Mouse (Mus musculus) heart, adult 9 months (tissue): ENCODE measurements around the gene Cdc42bpg.
A peak's percentile ranks its signal among the peaks of the same experiment; 100 is the strongest.

ENCODE experiments used
- DNase-seq, 2 experiments: peaks; one replicate each; pipeline ENCODE4 v3.0.0; 2022; ENCODE audit warnings: low spot score in 2 of 2

Cdc42bpg gene

DNA sequence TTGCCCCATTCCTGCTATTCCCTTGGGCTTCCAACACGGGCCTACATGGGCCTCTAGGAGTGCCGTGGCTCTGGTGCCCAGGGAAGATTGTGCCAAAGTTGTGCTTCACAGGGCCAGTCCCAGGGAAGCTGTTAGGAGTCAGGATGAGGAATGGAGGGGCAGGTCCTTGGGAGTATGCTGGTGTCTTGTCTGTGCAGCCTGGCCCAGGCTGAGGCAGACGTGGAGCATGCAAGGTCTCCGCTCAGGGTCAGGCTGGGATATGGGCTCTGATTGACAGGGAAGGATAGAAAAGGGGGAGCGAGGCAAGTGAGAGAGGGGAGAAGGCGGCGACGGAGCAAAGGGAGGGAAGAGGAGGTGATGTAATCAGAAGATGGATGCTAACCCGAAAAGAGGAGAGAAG is 18.5 kb downstream of the Cdc42bpg start:
- DNase-seq, result no peak

DNA sequence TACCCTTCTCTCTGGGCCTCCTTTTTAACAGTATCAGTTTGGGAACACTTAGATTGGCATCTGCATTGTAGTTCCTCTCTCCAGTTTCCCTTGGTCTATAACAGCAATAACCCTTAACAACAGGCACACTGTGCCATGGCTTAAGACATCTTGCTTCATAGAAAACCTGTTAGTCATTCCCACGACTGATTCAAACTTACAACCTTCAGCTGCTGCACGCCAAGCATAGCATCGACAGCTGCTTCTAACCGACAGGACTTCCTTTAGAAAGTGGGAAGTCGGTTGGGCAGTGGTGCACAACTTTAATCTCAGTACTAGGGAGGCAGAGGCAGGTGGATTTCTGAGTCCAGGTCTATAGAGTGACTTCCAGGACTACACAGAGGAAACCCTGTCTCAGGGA is 24.9 kb downstream of the Cdc42bpg start:
- DNase-seq, result no peak

DNA sequence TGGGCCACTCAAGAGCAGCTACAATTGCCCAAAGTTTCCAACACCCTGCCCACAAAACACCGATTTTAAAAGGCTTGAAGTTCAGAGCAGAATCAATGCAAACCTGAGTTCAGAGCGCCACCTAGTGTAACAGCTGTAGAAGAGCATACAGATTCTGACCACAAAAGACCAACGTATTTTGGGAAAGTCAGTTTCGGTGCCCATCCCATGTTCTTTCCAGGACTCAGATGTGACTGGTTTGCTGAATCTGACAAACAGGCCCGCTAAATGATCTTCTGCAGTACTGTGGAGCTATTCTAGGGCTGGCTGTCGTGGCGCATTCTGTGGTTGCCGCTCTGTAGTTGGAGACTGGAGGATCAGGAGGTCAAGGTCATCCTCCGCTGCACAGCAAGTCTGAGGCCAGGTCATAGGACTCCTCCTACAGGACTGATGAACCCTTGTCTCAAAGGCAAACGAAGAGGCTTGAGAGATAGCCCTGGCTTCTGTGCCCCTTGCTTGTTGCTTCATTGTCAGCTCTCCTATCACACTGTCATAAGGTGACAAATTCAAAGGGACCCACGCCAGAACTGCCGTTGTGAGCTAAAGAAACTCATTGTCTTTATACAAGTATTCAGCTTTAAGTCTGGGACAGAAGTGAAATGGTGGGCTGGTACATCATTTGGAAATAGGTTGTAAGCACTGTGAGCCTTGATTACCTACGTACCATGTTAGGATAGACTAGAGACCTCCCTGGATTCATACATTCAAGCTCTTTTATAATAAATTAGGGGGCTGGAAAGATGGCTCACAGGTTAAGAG is 25.7 kb downstream of the Cdc42bpg start:
- peak in 1 of 2 experiments; percentile 62 for DNase-seq

DNA sequence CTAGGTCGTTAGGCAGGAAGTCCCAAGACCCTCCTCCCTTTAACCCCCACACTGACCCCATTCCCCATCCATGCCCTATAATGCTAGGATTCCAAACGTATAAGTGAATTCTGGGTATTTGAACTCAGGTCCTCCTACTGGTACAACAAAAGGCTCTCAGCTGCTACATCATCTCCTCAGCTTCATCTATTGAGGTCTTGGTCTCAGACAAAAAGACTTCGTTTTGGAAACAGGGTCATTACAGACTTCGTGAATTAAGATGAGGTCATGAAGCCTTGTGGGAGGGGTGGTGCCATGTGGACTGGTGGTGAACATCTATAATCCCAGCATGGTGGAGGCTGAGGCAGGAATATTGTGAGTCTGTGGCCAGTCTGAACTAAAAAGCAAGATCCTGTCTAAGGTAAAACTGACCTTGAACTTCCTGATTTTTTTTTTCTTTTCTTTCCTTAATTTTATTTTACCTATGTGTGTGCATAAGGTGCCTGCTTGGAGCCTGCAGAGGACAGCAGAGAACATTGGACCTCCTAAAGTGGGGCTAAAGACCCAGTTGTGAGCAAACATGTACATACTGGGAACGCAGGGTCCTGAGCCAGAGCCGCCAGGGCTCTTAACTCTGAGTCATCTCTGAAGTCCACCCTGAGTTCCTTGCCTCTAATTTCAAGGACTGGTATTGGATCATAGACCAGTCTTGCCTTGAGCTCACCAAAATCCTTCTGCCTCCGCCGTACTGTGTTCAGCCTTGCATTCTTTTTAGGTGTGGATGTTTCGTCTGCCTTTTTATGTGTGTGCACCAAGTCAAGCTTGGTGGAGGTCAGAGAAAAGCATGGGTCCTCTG is 27.7 kb downstream of the Cdc42bpg start:
- DNase-seq, result no peak

DNA sequence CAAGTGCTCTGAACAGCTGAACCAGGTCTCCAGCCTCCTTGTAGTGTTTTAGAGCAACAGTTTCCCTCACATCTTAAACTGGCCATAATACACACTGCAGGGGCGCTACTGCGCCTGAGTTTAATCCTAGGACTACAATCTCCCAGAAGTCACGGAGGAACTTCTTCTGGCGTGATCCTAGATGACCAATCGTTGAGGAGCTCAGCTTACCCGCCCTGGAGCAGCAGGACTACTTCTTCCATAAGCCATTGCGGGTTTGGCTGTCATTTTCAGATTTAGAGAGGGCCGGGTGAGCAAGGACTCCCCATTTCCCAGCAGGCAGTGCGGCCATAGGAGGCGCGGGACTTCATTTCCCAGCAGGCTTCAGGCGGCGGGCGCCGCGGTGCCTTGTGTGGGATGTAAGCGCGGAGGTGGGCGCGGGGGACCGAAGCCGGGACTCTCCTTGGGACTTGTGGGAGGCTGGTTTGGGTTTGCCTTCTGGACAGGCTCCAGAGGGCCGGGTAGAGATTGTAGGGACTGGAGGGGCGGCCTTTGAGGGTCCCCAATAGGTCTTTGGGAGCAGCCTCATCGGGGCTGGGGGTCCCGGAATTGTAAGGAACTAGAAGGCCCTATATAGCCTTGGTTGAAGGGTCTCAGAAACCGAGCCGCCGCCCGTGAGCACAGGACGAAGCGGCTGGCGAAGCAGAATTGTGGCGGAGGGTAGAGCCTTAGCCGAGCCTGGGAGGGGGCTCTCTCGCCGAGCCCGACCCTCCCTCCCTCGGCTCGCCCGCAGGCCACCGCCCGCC is 28.6 kb downstream of the Cdc42bpg start, which contains the start of gene Men1:
Men1 (plus strand) TSS at position 307 of the 785 bp plus-strand sequence.
- peak; percentile 97 to 98 for DNase-seq

DNA sequence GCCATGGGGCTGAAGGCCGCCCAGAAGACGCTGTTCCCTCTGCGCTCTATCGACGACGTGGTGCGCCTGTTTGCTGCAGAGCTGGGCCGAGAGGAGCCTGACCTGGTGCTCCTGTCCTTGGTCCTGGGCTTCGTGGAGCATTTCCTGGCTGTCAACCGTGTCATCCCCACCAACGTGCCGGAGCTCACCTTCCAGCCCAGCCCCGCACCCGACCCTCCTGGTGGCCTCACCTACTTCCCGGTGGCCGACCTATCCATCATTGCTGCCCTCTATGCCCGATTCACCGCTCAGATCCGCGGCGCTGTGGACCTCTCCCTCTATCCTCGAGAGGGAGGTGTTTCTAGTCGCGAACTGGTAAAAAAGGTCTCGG is 29.2 kb downstream of the Cdc42bpg start:
- DNase-seq, result no peak

DNA sequence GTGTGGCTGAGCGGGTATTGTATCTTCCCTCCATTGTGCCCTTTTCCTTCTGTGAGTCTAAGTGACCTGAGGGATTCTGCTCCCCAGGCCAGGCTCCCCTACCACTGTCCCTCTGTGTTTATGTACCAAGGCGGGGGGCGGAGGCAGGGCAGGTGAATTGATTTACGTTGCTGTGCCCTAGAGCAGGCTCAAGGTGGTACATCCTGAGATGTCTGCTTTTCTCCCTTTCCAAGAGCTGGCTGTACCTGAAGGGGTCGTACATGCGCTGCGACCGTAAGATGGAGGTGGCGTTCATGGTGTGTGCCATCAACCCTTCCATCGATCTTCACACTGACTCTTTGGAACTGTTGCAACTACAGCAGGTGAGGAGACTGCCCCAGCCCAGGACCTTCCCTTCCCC is 30.7 kb downstream of the Cdc42bpg start:
- no peak for DNase-seq

DNA sequence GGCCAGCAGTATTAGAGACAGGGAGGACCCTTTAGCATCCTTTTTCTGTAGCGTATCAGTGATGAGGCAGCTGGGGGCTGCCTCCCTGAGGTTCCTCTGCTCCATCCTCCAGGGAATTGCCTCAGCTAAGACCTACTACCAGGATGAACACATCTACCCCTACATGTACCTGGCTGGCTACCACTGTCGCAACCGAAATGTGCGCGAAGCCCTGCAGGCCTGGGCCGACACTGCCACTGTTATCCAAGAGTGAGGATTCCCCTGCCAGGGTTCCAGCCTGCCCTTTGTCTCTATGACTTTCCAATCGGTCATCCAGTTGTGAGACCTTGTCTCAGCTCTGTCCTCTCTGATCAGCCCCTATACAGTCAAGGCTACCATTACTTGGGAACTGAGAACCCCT is 31.9 kb downstream of the Cdc42bpg start:
- DNase-seq, result no peak

DNA sequence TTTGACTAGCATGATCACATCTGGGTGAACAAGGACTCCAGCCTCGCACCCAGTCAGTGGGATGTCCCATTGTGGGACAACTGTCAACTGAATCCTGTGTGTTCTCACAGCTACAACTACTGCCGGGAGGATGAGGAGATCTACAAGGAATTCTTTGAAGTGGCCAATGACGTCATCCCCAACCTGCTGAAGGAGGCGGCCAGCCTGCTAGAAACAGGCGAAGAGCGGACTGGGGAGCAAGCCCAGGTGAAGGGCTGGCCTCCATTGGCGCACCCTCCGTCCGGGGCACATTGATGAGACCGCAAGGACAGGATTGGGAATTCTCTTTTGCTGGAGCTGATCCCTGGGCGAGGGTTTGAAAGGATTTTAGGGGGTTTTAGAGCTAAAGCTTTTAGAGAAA is 32.5 kb downstream of the Cdc42bpg start:
- DNase-seq, result no peak

DNA sequence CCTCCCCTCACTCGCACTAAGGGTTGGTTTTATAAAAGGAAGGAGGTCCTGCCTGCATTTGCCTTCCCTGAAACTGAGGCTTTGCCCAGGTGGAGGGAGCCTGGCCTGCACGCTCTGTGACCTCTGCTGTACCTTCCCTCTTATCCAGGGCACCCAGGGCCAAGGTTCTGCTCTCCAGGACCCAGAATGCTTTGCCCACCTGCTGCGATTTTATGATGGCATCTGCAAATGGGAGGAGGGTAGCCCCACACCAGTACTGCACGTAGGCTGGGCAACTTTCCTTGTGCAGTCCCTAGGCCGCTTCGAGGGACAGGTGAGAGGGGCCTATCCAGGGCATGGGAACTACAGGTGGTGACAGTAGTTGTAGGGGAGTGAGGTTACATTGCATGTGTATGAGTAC is 32.9 kb downstream of the Cdc42bpg start:
- no peak for DNase-seq

DNA sequence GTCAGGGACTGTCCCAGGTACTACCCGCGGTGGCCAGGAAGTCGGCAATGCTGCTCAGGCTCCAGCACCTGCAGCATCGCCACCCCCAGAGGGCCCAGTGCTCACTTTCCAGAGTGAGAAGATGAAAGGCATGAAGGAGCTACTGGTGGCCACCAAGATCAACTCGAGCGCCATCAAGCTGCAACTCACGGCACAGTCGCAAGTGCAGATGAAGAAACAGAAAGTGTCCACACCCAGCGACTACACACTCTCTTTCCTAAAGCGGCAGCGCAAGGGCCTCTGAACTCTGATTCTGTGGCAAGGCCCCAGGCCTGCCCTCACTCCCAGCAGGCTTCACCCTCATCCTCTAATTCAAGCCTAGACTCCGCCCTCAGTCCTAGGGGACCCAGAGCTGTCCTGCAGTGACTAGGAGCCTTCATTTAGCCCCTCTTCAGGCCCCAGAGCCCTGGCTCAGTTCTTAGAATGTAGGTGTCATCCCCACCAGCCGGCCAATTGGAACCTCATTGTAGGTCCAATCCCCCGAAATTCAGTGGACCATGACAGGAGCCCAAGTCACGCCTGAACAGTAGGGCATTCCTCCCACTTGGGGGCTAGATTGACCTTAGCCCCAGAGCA is 33.7 kb downstream of the Cdc42bpg start:
- peak; percentile 56 to 71 for DNase-seq

DNA sequence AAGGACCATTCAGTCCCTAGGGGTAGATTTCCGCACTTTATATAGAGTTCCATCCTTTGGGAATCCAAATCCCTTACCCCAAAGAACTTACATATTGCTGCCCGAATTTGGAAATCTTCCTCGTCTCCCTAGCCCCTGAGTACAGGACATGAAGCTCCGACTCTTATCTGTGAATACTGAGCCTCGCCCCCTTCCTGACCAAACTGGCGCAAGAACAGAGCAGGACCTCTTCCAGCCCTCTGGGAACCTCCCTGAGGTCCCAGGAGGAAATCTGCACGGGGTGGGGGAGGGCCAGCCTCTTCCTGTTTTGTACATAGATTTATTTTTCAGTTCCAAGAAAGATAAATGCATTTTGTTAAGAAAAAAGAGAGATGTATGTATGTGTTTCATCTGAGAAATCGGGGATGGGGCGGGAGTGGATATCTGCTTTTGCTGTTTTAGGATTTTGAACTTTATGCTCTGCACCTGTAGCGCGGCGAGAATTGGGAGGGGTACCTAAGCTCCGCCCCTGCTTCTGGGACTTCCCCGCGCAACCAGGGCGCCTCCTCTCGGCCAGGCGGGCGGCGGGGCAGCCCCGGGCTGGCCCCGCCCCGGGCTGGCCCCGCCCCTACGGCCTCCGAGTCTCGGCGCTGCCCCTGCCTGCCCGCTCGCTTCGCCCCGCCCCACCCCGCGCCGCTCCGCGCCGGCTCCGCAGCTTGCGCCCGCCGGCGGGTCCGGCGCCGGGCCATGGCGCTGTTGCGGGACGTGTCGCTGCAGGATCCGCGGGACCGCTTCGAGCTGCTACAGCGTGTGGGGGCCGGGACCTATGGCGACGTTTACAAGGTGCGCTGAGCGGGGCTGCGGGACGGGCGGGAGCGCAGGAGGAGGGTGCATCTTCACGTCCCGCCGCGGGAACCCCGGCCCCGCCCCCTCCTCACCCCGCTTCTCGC is 34.5 kb downstream of the Cdc42bpg start, which contains the start of gene Map4k2:
Map4k2 (plus strand) TSS at position 612 of the 929 bp plus-strand sequence.
- peak; percentile 86 for DNase-seq

DNA sequence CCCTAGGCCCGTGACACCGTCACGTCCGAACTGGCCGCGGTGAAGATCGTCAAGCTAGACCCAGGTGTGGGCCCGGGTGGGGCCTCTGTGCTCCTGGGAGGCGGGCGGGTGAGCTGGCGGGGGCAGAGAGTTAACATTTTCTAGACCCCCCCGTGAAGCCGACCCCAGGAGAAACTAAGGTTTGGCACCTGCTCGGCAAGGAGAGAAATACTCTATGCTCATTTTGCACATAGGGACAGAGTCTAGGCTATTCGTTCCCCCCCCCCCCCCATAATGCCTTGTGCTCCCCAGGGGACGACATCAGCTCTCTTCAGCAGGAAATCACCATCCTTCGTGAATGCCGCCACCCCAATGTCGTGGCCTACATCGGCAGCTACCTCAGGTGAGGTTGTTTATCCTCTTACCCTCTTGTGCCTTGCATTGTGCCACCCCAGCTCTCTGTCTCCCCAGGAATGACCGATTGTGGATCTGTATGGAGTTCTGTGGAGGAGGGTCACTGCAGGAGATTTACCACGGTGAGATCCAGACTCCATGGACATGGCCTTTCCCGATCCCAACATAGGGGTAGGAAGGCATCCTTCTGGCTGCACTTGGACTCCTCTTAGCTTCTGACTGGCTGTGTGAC is 35.3 kb downstream of the Cdc42bpg start:
- DNase-seq, result no peak

DNA sequence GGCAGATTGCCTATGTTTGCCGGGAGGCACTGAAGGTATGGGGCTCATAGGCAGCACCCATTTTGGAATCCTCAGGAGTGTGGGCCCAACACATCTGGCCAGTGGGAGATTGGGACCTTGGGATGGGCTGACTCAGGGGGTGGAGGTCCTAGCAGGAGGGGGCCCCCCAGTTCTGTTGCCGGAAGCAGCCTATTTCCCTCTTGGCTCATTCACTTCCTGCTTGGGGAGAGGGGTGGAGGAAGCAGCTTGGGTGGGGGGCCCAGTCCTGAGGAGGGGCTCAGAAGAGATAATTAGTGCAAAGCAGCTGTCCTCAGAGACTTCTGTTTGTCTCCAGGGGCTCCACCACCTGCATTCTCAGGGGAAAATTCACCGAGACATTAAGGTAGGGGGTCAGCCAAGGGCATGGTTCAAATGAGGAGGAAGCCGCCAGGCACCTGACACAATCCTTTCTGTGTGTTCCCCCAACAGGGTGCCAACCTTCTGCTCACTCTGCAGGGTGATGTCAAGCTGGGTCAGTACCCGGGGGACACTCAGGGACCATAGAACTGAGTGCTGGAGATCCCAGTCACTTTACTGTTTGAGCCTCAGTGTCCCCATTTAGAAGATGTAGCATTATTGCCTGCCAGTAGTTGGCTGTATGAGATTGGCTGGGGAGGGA is 36.1 kb downstream of the Cdc42bpg start:
- no peak for DNase-seq

DNA sequence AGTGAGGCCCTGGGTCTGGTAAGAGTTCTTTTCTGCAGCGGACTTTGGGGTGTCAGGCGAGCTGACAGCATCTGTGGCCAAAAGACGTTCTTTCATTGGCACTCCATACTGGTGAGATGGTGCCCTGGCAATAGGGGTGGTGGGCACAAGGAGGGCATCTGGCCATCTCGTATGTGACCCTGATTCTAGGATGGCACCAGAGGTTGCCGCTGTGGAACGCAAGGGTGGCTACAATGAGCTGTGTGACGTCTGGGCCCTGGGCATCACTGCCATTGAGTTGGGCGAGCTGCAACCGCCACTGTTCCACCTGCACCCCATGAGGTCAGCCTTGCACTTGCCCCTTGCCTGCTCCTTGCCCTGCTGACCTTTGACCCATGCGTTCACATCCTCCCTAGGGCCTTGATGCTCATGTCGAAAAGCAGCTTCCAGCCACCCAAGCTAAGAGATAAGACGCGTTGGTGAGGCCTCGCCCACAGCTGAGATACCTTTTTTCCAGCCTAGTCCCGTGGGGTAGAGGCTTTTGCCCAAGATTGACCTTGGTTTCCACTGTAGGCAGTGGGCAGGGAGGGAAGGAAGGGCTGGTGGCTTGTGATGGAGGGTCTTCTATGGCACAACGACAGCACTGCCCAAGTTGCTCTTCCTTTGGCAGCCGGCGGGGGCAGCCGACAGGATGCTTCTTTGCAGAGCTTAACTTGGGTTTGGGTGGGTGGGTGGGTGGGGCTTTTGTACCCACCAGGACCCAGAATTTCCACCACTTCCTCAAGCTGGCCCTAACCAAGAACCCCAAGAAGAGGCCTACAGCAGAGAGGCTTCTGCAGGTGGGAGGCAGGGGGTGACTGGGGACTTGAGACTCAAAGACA is 37.0 kb downstream of the Cdc42bpg start:
- no peak for DNase-seq

DNA sequence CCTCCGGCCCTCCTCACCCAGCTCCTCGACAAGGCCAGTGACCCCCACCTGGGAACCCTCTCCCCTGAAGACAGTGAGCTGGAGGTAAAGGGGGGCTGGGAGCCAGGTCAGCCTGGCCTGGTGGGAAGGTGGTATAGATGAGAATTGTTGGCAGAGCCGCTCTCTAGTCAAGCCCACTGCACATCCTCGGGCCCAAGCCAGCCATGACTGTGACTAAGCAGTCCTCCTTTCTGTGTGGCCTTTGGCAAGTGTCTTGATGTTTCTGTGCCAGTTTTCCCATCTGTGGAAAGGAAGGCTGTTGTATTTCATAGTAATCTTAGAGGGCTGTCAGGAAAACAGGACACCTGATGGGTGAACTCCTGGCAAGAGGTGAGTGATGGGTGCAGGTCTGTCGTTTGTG is 37.7 kb downstream of the Cdc42bpg start:
- DNase-seq, result no peak

DNA sequence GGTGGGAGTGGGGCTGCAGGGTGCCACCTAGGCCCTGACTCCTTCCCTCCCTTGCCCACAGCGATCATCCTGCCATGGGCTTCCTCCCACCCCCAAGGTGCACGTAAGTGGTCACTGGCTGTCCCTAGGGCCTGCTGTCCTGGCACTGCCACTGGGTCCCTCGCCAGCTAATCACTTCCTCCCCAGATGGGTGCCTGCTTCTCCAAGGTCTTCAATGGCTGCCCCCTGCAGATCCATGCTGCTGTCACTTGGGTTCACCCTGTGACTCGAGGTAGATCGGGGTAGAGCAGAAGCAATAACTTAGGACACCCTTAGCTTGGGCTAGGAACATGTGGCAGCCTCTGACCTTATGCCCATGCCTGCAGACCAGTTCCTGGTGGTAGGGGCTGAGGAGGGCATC is 39.8 kb downstream of the Cdc42bpg start:
- DNase-seq, result no peak

DNA sequence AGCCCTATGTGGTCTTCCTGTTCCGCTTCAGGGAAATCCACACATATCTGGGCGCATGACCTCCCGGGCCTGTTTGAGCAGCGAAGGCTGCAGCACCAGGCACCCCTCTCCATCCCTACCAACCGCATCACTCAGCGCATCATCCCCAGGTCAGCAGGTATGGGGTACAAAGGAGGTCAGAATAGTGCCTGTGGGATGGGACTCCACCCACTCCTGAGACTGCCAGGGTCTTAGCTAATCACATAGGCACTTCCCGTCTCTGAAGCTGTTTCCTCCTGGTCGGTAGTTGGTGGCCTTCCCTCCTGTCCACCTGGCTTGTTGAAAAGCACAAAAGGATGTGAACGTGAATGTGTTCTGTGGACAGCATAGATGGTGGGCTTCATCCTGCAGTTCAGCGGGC is 40.4 kb downstream of the Cdc42bpg start:
- DNase-seq, result no peak

DNA sequence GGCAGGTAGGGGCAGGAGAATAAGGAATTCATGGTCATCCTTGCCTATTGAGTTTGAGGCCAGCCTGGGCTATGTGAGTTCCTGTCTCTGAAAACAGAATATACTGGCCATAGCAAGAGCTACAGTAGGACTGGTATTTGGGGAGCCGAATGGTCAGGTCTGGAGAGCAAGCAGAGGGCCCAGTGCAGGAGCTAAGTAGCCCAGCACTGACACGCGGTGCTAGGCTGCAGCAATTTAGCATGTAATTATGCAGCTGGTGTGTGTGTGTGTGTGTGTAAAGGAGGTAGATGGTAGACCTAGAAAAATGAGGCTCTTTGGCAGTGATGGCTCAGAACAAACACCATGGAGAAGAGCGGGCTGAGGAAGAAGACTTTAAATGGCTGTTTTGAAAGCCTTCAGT is 41.4 kb downstream of the Cdc42bpg start:
- DNase-seq, result no peak
